Mouse (Mus musculus) layer of hippocampus, adult 8-10 months (tissue): ENCODE results near the gene Pxk. TPM values are rescaled to one million over a fixed set of nuclear protein-coding genes. Genes with fewer than 3 reads are reported as not detected.
A peak's percentile ranks its signal among the peaks of the same experiment; 100 is the strongest.
"Not testable (repeated sequence)": the region's sequence is repeated elsewhere in the genome, so short reads cannot be mapped to it uniquely, and the experiment has no call there.

Experiments used
- DNase-seq, 2 experiments: peaks; one replicate each; pipeline ENCODE4 v3.0.0; 2022; ENCODE audit warnings: low spot score in 2 of 2
- total RNA-seq, 4 experiments: library from RNA; stranded (reverse); gene quantifications; 2 replicates each; pipeline ENCODE4 v1.2.4; 2022

Pxk gene
- total RNA-seq, 4 experiments from 2014 or later = 27.9 to 36.9 (median 30.0) TPM

DNA sequence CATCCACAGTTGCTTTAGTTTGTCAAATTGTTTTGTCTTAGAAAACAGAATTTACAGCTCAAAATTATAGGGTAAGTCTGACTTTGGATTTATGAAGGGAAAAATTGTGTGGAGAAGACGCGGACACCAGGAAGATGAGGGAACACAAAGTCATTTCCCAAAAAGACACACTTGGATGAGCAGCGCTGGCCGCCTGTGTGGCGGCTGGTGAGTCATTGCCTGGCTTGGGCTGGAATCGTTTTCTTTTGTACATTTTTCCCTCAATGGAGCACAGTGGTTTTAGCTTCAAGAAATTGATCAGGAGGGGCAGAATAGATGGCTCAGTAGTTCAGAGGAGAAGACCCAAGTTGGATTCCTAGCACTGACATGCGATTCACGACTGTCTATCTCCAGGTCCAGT is 3.9 kb downstream of the Pxk start:
- no peak for DNase-seq

GRCm38 (mm10) chr14:8102676-8103075 is 4.7 kb downstream of the Pxk start:
- no peak for DNase-seq

- no peak for DNase-seq
These were observed 10.0 kb downstream of the Pxk start for GRCm38 (mm10) chr14:8108047-8108446.

DNA sequence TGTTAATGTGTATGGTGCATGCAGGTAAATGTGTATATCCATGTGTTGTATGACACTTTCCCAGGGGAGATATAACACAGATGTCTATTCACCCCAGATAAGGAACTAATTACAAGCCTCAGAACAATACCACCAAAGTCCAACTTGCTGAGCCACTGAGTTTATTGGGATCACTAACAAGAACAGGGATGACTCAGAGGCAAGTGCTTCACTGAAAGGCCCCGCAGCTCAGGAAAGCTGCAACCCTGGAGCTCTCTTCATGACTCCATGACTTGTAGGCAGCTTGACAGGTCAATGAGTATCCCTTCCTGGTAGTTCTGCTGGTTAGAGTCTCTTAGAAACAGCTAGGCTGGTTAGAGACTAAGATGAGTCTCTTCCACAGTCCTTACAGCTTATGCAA is 11.0 kb downstream of the Pxk start:
- no peak for DNase-seq

DNA sequence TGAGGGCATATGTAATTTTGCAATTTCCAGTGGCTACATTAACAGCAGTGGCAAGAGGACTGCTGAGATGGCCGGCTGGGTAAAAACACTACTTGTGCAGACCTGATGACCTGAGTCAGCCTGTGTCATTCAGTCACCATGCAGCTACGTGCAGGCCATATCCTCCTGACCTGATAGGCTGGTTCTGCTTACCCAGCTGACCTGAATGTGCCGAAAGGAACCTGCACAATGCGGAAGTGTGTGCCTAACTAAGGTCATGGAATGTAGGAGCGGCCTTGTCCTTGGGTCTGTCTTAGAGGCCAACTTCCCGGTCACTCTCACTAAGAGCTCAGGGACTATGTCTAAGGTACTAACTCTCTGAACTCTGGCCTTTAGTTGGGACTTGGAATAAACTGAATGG is 13.5 kb downstream of the Pxk start:
- DNase-seq = no peak

- DNase-seq = no peak
These were observed 14.0 kb downstream of the Pxk start for GRCm38 (mm10) chr14:8112036-8112435.

DNA sequence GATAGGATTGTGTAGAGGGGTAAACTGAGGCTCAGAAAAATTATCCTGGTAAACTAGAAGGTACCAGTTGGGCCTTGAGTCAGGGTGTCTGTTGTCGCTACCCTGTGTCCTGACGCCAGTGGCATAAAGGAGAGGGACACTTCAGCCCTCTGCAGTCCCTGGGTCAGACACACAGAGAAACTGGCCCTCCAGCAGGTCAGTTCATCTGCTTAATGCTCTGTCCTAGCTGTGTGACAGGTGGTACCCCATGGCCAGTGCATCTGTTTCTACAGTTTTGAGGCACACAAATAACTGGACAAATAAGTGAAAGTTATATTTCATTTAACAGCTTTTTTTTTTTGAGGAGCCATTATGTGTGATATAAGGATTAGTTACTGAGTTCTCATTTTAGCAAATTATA is 15.6 kb downstream of the Pxk start:
- DNase-seq = no peak

DNA sequence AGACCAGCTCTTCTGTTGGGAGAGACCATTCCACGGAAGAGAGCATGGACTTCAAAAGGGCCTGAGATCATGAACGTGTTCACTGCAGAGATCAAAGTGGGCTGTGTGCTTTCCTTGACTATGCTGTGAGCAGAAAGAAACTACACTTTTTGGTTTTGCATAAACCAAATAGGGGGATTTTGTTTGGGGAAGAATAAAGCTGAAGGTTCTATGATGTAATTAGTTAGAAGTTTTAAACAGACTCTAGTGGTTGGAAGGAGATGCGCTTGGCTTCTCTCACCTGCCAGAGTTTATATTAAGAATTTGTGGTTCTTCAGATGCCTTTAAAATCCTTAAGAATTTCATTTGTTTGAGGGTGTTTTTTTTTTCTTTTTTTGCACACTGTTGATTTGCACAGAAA is 16.3 kb downstream of the Pxk start:
- no peak for DNase-seq

DNA sequence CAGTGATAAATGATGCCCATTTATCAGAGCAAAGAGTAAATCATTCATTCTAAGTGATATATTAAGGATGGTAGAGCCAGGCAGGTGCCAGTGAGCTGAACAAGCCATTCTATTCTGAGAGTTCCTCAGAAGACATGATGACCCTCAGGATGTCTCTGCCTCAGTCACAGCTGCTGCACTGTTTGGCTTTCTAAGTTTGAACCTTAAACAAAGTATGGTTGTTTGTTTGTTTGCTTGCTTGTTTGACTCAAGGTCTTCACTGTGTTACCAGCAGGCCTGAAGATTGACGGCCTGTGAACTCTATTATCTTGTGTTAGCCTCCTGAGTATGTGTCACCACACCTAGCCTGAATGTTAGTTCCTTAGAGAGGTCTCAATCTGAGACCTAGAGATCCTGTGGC is 16.7 kb downstream of the Pxk start:
- no peak for DNase-seq

DNA sequence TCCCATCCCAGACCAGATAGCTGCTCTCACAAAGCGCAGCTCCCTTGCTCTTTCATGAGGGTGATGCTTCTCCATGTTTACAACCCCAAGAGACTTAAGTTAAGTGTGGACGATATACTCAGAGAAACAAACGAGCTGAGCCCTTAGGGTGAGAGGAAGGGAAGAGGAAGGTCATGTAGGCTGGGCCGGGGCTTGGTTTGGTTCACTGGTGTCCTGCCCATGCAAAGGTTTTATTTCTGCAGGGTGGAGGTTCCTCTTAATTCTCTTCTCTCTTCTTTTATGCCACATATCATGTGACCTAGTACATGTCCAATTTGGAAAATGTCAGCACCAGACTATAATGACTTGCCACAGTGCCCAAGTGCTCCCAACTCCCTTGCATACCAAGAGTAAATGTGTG is 17.8 kb downstream of the Pxk start:
- no peak for DNase-seq

DNA sequence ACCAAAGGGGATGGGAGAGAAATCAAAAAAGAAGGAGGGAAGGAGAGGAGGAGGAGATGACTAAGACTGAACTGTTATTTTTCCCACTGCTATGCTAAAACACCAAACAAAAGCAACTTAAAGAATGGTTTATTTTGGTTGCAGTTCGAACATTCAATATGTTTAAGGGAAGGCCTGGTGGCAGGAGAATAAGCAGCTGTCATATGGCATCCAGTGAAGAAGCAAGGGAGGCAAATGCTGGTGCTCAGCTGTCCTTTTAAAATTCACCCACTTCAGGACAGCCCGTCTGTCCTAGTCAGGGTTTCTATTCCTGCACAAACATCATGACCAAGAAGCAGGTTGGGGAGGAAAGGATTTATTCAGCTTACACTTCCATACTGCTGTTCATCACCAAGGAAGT is 19.4 kb downstream of the Pxk start:
- no peak for DNase-seq

DNA sequence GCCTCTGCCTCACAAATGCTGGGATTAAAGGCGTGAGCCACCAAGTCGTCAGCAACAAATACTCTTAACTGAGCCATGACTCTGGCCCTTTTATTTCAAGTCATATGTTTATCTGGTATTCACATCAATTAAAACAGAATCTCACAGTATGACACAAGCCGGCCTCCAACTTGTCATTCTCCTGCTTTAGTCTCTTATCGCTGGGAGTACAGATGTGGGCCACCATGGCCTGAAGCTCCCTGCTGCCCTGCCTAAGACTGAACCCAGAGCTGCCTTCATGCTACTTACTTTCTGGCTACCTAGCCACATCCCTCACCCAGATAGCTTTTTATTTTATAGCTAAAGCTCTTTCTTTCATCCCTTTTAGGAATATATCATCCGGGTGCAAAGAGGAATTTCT is 21.4 kb downstream of the Pxk start:
- DNase-seq = no peak

GRCm38 (mm10) chr14:8119904-8120303 is 21.9 kb downstream of the Pxk start:
- no peak for DNase-seq

DNA sequence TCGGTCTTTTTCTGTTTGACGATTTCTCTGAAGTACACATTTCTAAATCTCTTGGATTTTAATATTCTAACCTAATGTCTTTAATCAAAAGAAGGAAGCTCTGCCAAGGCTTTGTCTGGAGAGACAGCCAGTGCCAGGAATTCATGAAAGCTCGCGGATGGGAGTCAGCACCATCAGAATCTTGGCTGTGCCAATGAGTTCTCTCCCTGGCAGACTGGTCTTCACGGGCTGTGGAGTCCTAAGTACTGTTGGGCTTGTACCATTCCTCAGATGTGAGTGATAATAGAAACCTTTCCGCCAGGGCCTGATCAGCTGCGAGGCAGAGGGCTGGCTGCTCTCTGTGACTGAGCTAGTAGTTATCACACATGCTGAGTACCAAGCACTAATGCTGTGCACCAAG is 25.1 kb downstream of the Pxk start:
- peak in 1 of 2 experiments; percentile 35 for DNase-seq

GRCm38 (mm10) chr14:8123611-8124010 is 25.6 kb downstream of the Pxk start:
- not testable (repeated sequence) for DNase-seq

DNA sequence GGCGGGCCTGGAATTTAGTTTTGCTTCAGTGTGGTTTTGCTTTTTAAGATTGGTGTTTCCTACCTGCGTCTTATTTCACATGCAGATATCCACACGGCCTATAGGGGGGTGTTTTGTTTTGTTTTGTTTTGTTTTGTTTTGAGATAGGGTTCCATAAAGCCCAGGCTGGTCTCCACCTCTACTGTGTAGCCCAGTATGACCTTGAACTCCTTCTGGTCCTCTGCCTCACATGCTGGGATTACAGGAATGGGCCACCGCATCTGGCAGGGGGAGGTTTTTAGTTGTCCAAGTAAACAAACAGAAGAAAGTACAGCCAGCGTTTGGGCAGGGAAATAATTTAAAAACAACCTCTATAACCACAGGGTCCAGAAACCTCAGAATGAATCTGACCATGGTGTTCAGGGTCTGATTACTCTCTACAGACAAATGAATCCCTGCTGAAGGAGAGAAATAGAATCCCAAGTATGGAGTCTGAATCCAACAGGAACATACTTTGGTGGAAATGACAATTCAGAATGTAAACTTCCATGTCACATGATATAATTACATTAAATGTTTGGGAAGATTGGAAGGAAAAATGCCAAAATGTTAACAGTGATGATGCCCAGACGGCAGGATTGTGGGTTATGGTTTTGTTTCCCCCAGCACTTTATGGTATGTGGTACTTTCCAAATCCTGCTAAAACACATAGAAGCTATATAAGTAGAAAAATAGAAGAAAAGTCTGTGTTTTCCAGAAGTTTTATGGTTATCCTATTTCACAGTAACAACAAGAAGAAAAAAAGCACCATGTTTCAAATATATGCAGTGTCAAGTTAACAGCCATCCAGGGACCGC is 26.3 kb downstream of the Pxk start:
- DNase-seq = no peak

DNA sequence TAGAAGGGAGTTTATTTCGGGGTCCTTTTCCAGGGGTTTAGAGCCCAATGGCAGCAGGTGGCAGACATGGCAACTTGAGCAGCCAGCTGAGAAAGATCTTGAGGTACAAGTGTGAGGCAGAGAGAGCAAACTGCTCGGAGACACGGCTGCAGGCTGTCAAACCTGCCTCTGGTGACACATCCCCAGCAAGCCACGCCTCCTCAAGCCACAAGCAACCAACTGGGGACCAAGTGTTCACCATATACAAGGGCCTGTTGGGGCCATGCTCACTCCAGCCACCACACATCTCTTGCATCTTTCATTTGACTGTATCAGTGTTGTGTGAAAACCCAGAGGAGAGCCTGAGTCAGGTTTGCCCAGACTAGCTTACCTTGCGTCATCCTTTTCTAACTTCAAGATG is 30.0 kb downstream of the Pxk start:
- DNase-seq = no peak

- no peak for DNase-seq
These were observed 34.8 kb downstream of the Pxk start for GRCm38 (mm10) chr14:8132789-8133188.

DNA sequence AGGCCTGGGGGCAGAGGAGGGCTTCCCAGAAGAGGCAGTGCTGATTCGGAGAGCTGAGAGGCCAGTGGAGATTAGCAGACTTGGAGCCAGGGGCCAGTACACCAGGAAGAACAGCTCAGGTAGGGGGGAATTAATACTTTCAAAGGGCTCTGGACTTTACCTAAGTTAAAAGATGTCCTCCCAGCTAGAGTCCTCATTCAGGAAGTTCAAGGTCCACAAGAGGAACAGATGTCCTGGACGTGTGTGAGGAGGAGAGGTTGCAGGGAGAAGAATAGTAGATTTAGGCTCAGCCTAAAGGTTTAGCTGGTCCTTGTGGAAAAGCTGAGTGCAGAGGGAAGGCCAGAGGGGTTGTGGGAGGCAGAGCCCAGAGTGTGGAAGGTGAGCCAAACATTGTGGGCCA is 36.2 kb downstream of the Pxk start:
- DNase-seq = no peak

DNA sequence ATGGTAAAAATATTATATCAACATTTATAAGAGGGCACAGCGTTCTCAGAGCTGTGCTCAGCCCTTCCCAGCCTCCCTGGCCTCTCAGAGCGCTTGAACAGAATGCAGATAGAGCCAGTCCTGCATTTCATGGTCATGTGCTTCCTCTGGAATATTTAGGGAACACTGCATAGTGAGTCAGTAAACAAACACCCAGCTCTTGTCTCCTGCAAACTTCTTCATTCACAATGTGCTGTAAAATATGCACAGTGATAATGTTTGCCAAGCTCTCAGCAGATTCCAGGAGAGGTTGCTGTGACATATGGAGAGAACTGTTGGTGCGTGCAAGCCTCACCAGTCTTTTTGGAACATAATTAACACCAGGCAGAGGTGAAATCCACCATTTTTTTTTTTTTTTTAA is 37.1 kb downstream of the Pxk start:
- peak; percentile 51 to 58 for DNase-seq

DNA sequence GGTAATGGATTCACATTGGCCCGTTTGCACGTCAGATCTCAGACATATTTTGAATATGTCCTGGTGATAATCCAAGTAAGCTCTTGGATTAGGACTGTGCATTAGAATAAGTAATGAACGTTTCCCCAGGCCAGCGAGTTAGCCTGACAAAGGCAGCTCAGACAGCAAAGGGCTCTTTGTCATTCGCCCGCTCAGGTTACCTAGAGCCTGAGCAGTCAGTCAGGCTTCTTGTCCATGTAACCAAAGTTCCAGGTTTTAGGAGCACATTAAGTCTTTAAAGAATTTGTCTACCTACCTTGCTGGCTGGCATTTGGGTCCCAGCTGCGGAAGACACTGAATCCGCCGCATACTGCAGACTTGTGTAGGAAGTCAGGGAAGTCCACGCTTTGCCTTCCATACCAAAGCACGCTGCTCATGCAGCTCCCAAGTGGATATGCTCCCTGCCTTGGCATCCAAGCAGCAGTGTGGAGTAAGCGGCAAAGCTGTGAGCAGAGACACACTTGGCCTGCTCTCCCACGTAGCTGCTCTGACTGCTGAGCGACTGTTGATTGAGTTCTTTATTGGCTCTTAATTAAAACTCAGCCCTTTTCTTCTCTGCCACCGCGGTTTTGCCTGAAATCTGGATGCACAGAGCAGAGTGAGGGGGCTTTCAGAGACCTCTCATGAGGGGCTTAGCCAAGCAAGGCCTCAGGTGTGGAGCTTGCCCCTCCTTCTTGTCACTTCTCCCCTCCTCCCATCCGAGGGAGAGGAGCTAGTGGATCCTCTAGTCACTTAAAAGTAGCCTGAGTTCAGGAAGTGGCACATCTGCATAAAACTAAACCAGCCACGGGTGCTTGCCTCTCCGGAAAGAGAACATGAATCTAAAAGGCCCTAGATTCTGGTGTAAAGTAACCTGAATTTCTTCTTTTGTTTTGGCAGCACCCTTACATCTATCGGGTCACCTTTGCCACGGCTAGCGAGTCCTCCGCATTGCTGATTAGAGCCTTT is 42.0 kb downstream of the Pxk start:
- DNase-seq = peak in 1 of 2 experiments; percentile 27

- no peak for DNase-seq
These were observed 43.1 kb downstream of the Pxk start for GRCm38 (mm10) chr14:8141131-8141530.
